Mouse (Mus musculus) ES-E14 (cell line): ENCODE results near the gene Lamp3. TPM values are rescaled to one million over a fixed set of nuclear protein-coding genes. Genes with fewer than 3 reads are reported as not detected.
"Not testable (repeated sequence)": the region's sequence is repeated elsewhere in the genome, so short reads cannot be mapped to it uniquely, and the experiment has no call there.

Experiments used
- DNase-seq: peaks from one replicate; pipeline ENCODE4 v3.0.0-alpha.2; 2013; ENCODE audit warnings: low read depth, low spot score
- H3K27ac ChIP-seq: 2 replicates; pipeline ENCODE4 v1.5.1; 2012; ENCODE audit warnings: low read depth, mild to moderate bottlenecking, low read length, moderate library complexity, mixed read lengths; ENCODE audit not compliant: poor library complexity, insufficient read depth, severe bottlenecking
- H3K36me3 ChIP-seq: 2 replicates; pipeline ENCODE4 v1.6.1; 2012; ENCODE audit warnings: mild to moderate bottlenecking, low read length, moderate library complexity, mixed read lengths; ENCODE audit not compliant: control insufficient read depth, poor library complexity, insufficient read depth, severe bottlenecking
- H3K4me1 ChIP-seq, 2 experiments: fragments of 150-350 bp in 1 of 2; sonication (generic) in 1 of 2; 2 replicates each; pipeline ENCODE4 v1.6.1; 2012; ENCODE audit warnings: low read length in 2 of 2, mild to moderate bottlenecking in 1 of 2, mixed read lengths in 1 of 2; ENCODE audit not compliant: control insufficient read depth in 2 of 2, insufficient read depth in 2 of 2, poor library complexity in 1 of 2
- H3K4me3 ChIP-seq, 2 experiments: fragments of 150-350 bp in 1 of 2; sonication (generic) in 1 of 2; 2 replicates each; pipeline ENCODE4 v1.5.1; 2012; ENCODE audit warnings: low read length in 2 of 2, low read depth in 1 of 2, mild to moderate bottlenecking in 1 of 2, mixed read lengths in 1 of 2; ENCODE audit not compliant: insufficient read depth in 1 of 2, poor library complexity in 1 of 2, severe bottlenecking in 1 of 2
- H3K9ac ChIP-seq: 2 replicates; pipeline ENCODE4 v1.6.1; 2012; ENCODE audit warnings: low read depth, mild to moderate bottlenecking, low read length, mixed read lengths; ENCODE audit not compliant: poor library complexity, insufficient read depth, severe bottlenecking
- H3K9me3 ChIP-seq: fragments of 150-350 bp; sonication (generic); 2 replicates; pipeline ENCODE4 v1.6.1; 2012; ENCODE audit warnings: low read depth, mild to moderate bottlenecking, low read length; ENCODE audit not compliant: control insufficient read depth, insufficient read depth
- CHD2 ChIP-seq: IDR thresholded peaks from 2 replicates; pipeline ENCODE4 v1.6.1; 2014; ENCODE audit warnings: mild to moderate bottlenecking, low read depth, low read length, inconsistent platforms
- HCFC1 ChIP-seq: IDR thresholded peaks from 2 replicates; pipeline ENCODE4 v1.6.1; 2012; ENCODE audit warnings: low read length, inconsistent platforms, borderline replicate concordance; ENCODE audit not compliant: insufficient read depth
- MAFK ChIP-seq: IDR thresholded peaks from 2 replicates; pipeline ENCODE4 v1.6.1; 2014; ENCODE audit warnings: mild to moderate bottlenecking, low read depth, low read length, inconsistent platforms; ENCODE audit not compliant: insufficient read depth
- ZC3H11A ChIP-seq: IDR thresholded peaks from 2 replicates; pipeline ENCODE4 v1.6.1; 2012; ENCODE audit warnings: low read depth, mild to moderate bottlenecking, inconsistent platforms, low read length, borderline replicate concordance
- ZNF384 ChIP-seq: IDR thresholded peaks from 2 replicates; pipeline ENCODE4 v1.6.1; 2012; ENCODE audit warnings: low read depth, low read length, inconsistent platforms
- in situ Hi-C, 2 experiments: fragments of 600-800 bp; cut with MboI; formaldehyde crosslinking; loops; one replicate each; pipeline ENCODE4 v1.15.1; 2025; ENCODE audit warnings: low sequenced_read_pairs in 2 of 2, inconsistent platforms in 1 of 2; ENCODE audit not compliant: unreplicated experiment in 2 of 2
- total RNA-seq: library from RNA; depleted of rRNA; stranded (reverse); fragments of 300-350 nt; gene quantifications from 2 replicates; pipeline ENCODE4 v1.2.3, GENCODE M21; 2012; rRNA removed

The Lamp3 gene
- total RNA-seq, 1 experiment = 0.09 TPM

- in situ Hi-C loops = no loop called here
- Histone ChIP-seq H3K36me3 (no peaks in the 10 kb centered on the region), H3K4me3 (no peak overlapping the region), H3K9me3 (no peaks in the 10 kb centered on the region), H3K4me1 (no peaks in the 10 kb centered on the region), H3K27ac (no peak overlapping the region), H3K9ac (no peak overlapping the region)
- TF ChIP-seq CHD2 (no peak), ZNF384 (no peak), HCFC1 (no peak), ZC3H11A (no peak), MAFK (no peak)
- no peak for DNase-seq
These were observed 7.0 kb downstream of the Lamp3 start for GRCm38 (mm10) chr16:19699207-19699606.

DNA sequence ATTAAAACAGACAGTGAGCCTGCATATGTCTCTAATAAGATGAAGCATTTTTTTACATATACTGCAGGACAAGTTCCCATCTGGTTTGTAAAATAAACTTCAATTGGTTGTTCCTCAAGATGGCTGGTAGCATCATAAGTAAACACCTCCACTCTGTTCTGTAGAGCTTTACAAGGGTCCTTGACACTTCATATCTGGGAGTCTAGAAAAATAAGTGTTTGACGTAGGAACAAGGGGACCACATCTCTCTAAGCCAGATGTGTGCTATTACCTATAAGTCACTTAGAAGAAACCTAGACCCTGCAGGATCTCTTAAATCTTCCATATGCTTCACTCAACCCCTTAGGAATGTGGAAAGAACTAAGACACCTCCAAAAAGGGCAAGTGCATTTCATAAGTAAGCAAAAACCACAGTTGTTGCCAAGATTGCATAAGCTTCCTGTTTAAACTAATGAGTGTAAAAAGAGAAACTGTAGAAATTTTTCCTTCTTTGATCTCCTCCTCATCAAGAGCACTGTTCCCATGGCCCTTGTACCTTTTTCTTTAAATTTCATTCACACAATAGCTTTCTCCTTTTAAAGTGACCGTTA lies 35.3 kb downstream of the Lamp3 start:
- Histone ChIP-seq H3K9me3 (no peaks in the 10 kb centered on the region), H3K4me1 (no peaks in the 10 kb centered on the region), H3K27ac (no peak overlapping the region), H3K9ac (no peak overlapping the region), H3K4me3 (no peak overlapping the region), H3K36me3 (no peaks in the 10 kb centered on the region)
- no peak for TF ChIP-seq ZC3H11A
- no peak for TF ChIP-seq CHD2
- TF ChIP-seq MAFK = no peak
- no peak for TF ChIP-seq ZNF384
- no peak for TF ChIP-seq HCFC1
- in situ Hi-C loops = no loop called here
- no peak for DNase-seq

DNA sequence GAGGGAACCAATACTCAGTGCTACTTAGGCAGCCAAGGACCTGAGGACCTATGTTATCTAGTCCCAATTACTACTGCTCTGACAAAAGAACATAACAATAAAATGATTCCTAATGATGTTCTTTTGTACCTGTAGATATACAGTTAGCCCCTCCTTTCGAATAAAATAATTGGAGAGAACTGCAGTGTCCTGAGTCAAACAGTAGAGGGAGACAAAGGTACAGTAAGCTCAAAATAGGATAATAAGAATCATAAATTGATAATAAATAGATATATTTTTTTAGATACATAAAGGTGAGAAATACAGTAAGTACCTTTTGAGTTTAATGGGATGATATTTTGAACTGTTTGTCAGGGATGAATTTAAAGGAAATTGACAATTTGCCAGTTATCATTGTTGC lies 39.9 kb downstream of the Lamp3 start:
- in situ Hi-C loops = no loop called here
- no peak overlapping the region for H3K9ac ChIP-seq
- no peak overlapping the region for H3K27ac ChIP-seq
- DNase-seq = peak; percentile 6
- no peaks in the 10 kb centered on the region for H3K4me1 ChIP-seq
- TF ChIP-seq HCFC1 (no peak), CHD2 (no peak), ZC3H11A (peak; percentile 26; the same call in 1 of the 2 replicates), ZNF384 (no peak)
- H3K36me3 ChIP-seq = no peaks in the 10 kb centered on the region
- H3K4me3 ChIP-seq = no peak overlapping the region
- H3K9me3 ChIP-seq = no peaks in the 10 kb centered on the region

GRCm38 (mm10) chr16:19629816-19630215 lies 76.4 kb downstream of the Lamp3 start, which contains the start of gene Olfr171:
TSS of gene Olfr171 (minus strand) at chr16:19629916.
- H3K36me3 ChIP-seq = no peaks in the 10 kb centered on the region
- H3K9me3 ChIP-seq = no peaks in the 10 kb centered on the region
- no peaks in the 10 kb centered on the region for H3K4me1 ChIP-seq
- in situ Hi-C loops = no loop called here
- H3K27ac ChIP-seq = no peak within 1 kb of the TSS
- H3K4me3 ChIP-seq = no peak within 1 kb of the TSS
- no peak within 1 kb of the TSS for H3K9ac ChIP-seq
- TF ChIP-seq CHD2 (no peak), HCFC1 (no peak), MAFK (no peak), ZNF384 (no peak), ZC3H11A (no peak)
- no peak for DNase-seq

DNA sequence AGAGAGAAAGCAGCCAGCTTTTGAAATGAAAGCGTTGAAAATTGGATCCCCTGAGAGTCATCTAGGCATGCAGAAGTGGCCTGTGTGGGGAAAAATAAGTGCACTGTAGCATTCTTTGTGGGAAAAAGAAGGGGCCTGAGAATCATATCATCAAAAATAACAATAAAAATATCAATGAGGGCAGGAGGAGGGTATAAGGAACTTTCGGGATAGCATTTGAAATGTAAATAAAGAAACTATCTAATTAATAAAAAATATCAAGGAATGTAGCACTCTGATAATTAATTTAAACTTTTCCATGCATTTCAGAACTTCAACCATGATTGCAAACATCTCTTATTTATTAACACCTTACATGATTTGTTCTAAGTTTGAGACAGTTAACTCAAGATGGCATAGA lies 94.4 kb downstream of the Lamp3 start, which contains the start of gene Olfr170:
Gene Olfr170, minus strand, starts transcription at position 101 of the 400 bp plus-strand sequence.
- H3K36me3 ChIP-seq, H3K4me3 ChIP-seq, H3K4me1 ChIP-seq, H3K9me3 ChIP-seq, in situ Hi-C loops, H3K9ac ChIP-seq, H3K27ac ChIP-seq, DNase-seq: not testable (repeated sequence)

Other genes with a start within 250 kb of the Lamp3 start
- gene Olfr166, start 222.7 kb downstream of the Lamp3 start, total RNA-seq = 0.05 TPM in 1 of 2 replicates, not detected in the other
- not detected in 2 replicates for gene Olfr167, start 184.1 kb downstream of the Lamp3 start, total RNA-seq
- not detected in 2 replicates for gene Olfr168, start 170.8 kb downstream of the Lamp3 start, total RNA-seq
- gene Olfr169, start 134.6 kb downstream of the Lamp3 start, total RNA-seq = not detected in 2 replicates
- gene Olfr170, start 94.5 kb downstream of the Lamp3 start, total RNA-seq = not detected in 2 replicates
- gene Olfr171, start 76.5 kb downstream of the Lamp3 start, total RNA-seq = not detected in 2 replicates
- 17.2 and 17.8 TPM in 2 replicates for gene B3gnt5, start 53.8 kb upstream of the Lamp3 start, total RNA-seq